Mouse (Mus musculus) adrenal gland (tissue): Measurements from ENCODE around the gene Flvcr1.

Experiments
- intact Hi-C: fragments of 180-260 bp; cut with DNase I; formaldehyde crosslinking; loops from one replicate; pipeline ENCODE4 v1.15.1; 2025
- long read RNA-seq, 2 experiments: library from polyadenylated mRNA; unstranded; transcript quantifications; one replicate each; pipeline ENCODE4 v2.0.0; 2020; ENCODE audit warnings: borderline replicate concordance in 1 of 2; ENCODE audit not compliant: insufficient replicate concordance in 1 of 2

The Flvcr1 gene
- long read RNA-seq, experiment 1 = 0 reads
- long read RNA-seq, experiment 2 = 0 reads

DNA sequence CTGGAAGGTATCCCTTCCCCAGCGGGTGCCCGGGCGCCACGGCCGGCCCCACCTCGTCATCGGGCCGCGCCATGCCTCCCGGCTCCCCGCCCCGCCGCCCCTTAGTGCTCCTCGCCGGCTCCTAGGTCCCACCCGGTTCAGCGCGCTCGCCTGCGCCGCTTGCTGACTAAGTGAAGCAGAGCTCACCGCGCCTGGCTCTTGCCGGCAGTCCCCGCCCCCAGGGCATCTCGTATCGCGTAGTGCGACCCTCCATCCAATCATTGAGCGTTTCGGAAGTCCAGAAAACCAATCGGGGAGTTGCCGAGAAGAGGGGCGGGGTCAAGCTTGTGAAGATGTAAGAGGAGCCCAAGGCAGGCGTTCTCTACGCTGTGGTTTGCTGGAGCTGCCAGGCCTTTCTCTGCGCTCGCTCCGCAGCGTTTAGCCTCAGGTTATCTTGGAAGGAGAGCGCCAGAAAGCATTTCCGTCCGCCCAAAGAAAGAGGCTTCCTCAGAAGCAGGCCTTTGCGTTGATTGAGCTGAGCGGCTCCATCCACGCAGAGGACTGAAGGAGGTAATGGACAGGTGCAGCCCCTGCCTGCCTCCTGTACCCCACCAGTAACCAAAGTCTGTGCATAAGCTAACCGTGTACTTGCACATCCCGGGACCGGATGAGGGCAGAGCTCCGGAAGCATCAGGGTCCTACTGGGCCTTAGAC lies at the start of gene Flvcr1:
Gene Flvcr1, minus strand, starts transcription at position 138 of the 693 bp plus-strand sequence.
- intact Hi-C loops = no loop called here

- intact Hi-C loops = loop anchor here (2.0 to 5.0 kb wide), 2 partner anchors 73 to 131 kb away; no protein-coding TSS in a partner anchor
Measured at GRCm38 (mm10) chr1:191075199-191075883, 49.4 kb upstream of the Flvcr1 start.

DNA sequence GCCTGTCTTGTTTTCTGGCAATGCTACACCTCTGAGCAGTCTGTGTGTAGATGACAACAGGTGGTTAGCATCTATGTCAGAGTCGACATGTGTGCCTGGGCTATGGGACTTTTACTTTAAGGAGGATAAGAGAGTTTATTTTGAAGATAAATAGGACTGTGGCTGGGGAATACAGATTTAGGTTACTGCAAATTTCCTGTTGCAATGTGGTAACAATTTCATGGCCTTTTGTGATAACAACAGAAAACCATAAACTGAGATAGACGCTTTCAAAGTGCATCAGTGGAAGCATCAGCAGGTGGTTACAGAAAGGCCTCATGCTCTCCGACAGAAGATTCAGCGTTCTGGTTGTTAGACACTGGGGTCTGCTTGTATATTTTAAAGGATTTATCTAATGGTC lies 47.5 kb upstream of the Flvcr1 start:
- intact Hi-C loops = no loop called here

GRCm38 (mm10) chr1:191073001-191073400 lies 47.0 kb upstream of the Flvcr1 start:
- intact Hi-C loops = no loop called here

DNA sequence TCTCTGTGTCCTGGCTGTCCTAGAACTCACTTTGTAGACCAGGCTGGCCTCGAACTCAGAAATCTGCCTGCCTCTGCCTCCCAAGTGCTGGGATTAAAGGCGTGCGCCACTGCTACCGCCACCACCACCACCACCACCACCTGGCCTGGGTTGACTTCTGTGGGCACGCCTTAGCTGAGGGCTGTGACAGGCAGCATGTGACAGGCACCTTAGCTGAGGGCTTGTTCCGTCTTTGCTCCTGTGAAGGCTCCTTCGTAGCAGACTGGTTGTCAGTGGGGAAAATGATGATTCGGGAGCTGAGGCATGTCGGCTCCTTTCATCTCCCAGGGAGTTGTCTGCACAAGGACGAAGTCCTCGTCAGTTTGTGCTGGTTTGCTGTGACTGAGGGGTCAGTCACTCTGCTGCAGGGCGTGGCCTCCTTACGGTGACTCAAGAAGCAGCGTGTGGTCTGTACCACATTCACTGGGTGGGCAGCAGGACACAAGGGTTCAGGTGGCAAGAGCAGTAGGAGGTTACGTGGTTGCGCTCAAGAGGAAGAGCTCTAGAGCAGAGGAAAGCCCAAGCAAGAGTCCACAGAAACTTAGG lies 46.5 kb upstream of the Flvcr1 start:
- intact Hi-C loops = no loop called here

- intact Hi-C loops = no loop called here
Measured at GRCm38 (mm10) chr1:191071613-191072012, 45.7 kb upstream of the Flvcr1 start.

DNA sequence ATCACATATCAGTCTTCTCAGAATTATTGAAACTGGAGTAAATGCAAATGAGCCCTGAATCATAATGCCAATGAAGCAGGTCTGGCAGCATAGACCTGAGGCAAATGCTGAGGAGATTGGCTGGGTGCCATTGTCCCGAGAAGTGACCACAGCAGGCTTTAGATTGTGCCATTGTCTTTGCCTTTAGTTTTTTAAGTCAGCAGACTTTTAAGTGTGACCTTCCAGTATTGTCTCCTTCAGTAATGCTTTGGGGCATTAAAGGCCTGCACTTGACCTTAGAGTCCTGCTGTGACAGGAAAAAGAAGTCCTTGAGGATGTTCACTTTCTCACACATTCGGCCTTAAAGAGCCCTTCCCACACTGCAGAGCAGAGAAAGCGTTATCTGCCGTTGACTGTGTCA lies 44.3 kb upstream of the Flvcr1 start:
- intact Hi-C loops = no loop called here

GRCm38 (mm10) chr1:191068377-191068776 lies 42.4 kb upstream of the Flvcr1 start:
- intact Hi-C loops = no loop called here

- intact Hi-C loops = no loop called here
Measured at GRCm38 (mm10) chr1:191065188-191065587, 39.2 kb upstream of the Flvcr1 start.

DNA sequence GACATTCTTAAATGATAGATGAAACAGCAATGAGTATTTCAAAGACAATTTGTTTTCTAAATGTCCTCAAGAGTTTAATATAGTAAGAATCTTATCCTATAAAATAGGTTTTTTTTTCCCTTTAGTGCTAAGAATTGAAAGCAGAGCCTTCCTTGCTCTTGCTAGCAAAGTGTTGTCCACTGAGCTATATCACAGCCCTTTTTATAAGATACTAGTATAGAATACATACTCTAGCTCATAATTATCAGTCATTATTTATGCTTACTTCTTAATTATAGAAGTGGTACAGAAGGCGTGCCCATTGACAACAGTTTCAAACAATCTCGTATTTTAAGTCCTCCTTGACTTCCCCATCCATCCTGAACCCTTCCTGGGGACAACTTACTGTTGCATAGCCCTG lies 38.6 kb upstream of the Flvcr1 start:
- intact Hi-C loops = no loop called here

DNA sequence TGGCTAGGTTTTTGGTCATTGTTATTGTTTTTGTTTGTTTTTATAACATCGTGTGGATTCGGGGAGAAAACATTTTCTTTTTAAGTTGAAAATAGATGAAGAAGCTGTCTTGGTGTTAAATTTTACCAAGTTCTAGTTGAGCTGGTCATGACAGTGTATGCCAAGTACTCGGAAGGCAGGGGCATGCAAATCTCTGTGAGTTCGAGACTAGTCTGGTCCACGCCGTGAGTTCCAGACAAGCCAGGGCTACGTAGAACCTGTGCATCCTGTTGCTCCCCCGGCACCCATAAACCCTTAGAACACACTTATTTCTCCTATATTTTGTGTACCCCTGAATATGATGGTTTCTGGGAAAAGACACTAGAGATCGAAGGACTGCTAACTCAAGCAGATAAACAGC lies 37.7 kb upstream of the Flvcr1 start:
- intact Hi-C loops = no loop called here

DNA sequence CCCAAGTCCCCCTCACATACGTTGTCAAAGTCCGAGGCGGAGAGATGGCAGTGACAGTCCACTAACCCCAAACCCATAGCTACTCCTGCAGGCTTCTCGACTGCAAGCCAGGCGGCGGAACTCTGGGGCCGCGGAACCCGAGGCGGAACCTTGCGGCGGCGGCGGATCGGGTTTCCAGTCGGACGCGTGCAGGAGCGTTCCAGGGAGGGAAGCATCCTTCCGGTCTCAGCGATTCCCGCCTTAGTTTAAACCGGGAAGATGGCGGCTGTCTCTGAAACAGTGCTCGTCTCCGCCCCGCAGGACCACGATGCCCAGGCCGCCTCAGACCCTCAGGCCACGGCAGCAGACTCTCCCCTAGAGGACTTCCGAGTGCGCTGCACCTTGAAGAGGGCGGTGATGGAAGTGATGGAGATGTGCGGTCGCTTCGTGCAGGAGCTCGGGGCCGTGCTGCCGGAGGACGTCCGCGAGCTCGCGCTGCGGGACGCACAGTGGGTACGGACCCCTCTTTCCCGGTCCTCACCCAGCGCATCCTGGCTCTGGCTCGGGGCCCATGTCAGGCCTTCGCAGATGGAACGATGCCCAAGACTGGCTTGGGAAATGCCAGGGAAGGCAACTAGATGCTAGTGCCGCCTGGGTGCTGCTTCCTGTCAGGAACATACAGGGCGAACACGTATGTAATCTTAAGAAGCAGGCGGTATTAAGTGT lies 37.0 kb upstream of the Flvcr1 start, which contains the start of the genes Tatdn3 and Nsl1:
Gene Tatdn3, minus strand, starts transcription at position 152 of the 705 bp plus-strand sequence.
Gene Nsl1, plus strand, starts transcription at position 232 of the 705 bp plus-strand sequence.
- intact Hi-C loops = no loop called here

- intact Hi-C loops = no loop called here
Measured at GRCm38 (mm10) chr1:191062241-191062780, 36.4 kb upstream of the Flvcr1 start.

DNA sequence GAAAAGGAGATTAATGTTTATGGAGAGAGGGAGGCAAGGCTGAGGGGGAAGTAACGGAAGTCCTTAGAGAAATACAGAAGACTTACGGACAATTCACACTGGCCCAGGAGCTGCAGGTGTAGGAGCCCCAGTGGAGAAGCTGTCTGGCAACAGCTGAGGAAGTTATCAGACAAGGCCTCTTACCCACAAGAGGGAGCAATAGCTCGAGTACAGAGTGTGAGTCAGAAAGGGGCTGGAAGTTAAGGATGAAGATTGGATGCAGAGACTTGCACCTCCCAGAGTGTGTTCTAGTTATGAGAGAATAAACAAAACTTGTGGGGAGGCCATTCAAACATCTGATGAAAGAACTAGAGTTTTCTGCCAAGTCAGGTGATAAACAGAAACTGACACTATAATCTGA lies 31.5 kb upstream of the Flvcr1 start:
- intact Hi-C loops = no loop called here

GRCm38 (mm10) chr1:191055533-191055873 lies 29.5 kb upstream of the Flvcr1 start:
- intact Hi-C loops = no loop called here

DNA sequence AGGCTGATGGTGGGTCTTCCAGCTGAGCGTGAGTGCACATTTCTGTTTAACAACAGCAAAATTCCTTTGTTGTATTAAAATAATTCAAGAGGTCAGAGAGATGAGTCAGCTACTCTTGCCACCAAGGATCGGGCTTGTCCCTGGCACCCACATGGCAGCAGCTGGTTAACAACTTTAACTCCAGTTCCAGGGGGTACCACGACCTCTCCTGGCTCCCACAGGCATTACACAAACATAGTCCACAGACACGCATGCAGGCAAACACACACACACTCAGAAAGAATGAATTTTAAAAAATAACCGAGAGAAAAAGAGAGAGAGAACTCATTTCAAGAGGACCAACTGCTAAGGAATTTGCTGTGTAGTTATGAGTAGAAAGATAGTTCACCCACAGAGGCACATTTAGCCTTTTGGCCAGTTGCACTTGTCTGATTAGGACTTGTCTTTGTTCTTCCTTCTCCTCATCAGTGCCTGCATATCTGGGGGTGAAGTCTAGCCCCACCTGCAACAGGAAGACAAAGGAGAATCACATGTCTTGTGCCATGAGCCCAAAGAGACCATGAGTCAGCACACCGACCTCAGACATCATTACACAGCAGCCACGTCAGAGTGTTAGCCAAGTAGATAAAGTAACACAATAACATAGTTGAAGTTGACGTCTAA lies 29.0 kb upstream of the Flvcr1 start:
- intact Hi-C loops = no loop called here

DNA sequence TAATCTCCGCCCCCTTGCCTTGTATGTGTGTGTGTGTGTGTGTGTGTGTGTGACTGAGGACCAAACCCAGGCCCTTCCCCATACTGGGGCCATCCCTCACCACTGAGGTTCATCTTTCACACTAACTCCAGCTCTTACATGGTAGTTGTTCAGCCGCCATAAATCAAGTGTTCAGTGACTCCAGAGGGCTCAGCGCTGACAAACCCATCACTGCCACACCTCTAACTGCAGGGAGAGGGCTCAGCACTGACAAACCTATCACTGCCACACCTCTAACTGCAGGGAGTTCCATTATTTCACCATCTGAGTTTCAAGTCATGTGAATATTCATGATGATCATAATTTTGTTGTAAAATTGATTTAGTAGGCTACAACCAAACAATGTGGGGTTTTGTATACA lies 27.6 kb upstream of the Flvcr1 start:
- intact Hi-C loops = no loop called here

DNA sequence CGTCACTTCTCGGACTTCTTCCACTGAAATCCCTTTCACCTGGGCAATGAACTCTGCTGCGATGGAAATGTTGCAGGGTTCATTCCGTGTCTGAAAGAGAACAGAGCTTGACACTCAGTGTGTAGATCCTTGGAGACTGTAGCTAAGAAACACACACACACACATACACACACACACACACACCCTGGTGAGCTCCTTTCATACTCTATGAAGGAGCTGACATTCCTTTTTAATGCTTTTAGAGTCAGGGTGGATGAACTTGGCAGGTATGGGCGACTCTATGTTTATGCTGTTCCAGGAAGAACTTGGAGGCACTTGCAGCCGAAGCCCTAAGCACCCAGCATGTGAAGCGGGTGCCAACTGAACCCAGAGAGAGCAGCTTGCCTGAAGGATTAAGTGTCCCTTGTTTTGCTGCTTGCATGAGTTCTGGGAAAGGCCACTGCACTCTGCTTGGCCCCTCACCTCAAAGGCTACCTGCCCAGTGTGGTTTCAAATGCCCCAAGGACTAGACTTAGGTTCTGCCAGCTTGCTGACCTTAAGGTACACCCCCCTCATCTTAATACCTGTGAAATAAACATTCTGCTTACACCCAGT lies 20.4 kb upstream of the Flvcr1 start:
- intact Hi-C loops = no loop called here

DNA sequence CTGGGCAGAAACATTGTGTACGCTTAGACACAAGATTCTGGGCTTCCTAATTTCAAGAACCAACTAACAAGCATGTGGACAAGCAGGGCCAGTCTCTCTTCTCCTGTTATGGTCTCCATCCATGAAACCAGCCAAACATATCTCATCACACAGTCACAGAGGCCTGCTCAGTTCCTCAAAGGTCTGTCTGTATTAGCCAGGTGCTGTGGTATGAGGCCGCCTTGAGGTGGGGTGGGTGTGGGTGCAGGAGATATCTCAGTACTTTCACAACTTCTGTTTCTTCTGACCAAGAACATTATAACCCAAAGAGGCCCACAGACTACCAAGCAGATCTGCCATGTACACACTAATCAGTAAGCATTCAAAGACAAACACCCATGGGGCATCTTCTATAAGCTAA lies 19.3 kb upstream of the Flvcr1 start:
- intact Hi-C loops = no loop called here

- intact Hi-C loops = no loop called here
Measured at GRCm38 (mm10) chr1:191042688-191043087, 16.7 kb upstream of the Flvcr1 start.

GRCm38 (mm10) chr1:191042106-191042505 lies 16.1 kb upstream of the Flvcr1 start:
- intact Hi-C loops = no loop called here
